Mouse (Mus musculus): ENCODE measurements around the gene Hist1h2aa.
A peak's percentile ranks its signal among the peaks of the same experiment; 100 is the strongest.

The Hist1h2aa gene

GRCm38 (mm10) chr13:23934211-23934520, at the start of gene Hist1h2aa:
Hist1h2aa (plus strand) TSS chr13:23934462.
- DNase-seq = no peak

GRCm38 (mm10) chr13:23885540-23885939, 48.7 kb upstream of the Hist1h2aa start:
- DNase-seq = peak; percentile 6

- no peak for DNase-seq
These were observed 47.1 kb upstream of the Hist1h2aa start for GRCm38 (mm10) chr13:23887026-23887725.

- DNase-seq = no peak
These were observed 45.2 kb upstream of the Hist1h2aa start for GRCm38 (mm10) chr13:23889011-23889605.

- DNase-seq = no peak
These were observed 41.5 kb upstream of the Hist1h2aa start for GRCm38 (mm10) chr13:23892592-23893268.

GRCm38 (mm10) chr13:23893269-23893593, 41.0 kb upstream of the Hist1h2aa start:
- no peak for DNase-seq

GRCm38 (mm10) chr13:23898242-23898641, 36.0 kb upstream of the Hist1h2aa start:
- DNase-seq = peak; percentile 7

- DNase-seq = no peak
These were observed 27.4 kb upstream of the Hist1h2aa start for GRCm38 (mm10) chr13:23906906-23907305.

- no peak for DNase-seq
These were observed 24.1 kb upstream of the Hist1h2aa start for GRCm38 (mm10) chr13:23910121-23910520.

GRCm38 (mm10) chr13:23911335-23911734, 22.9 kb upstream of the Hist1h2aa start:
- no peak for DNase-seq

- no peak for DNase-seq
These were observed 20.4 kb upstream of the Hist1h2aa start for GRCm38 (mm10) chr13:23913791-23914306.

- DNase-seq = no peak
These were observed 19.7 kb upstream of the Hist1h2aa start, which contains the start of gene Slc17a4 for GRCm38 (mm10) chr13:23914376-23915167. Slc17a4 (minus strand) TSS chr13:23915009.

- no peak for DNase-seq
These were observed 18.1 kb upstream of the Hist1h2aa start for GRCm38 (mm10) chr13:23916132-23916531.

GRCm38 (mm10) chr13:23917674-23918073, 16.6 kb upstream of the Hist1h2aa start:
- DNase-seq = no peak

GRCm38 (mm10) chr13:23925792-23926191, 8.5 kb upstream of the Hist1h2aa start:
- no peak for DNase-seq

GRCm38 (mm10) chr13:23928637-23929036, 5.6 kb upstream of the Hist1h2aa start:
- peak; percentile 25 for DNase-seq

- DNase-seq = no peak
These were observed 3.8 kb upstream of the Hist1h2aa start for GRCm38 (mm10) chr13:23930461-23930860.

- DNase-seq = no peak
These were observed 3.4 kb upstream of the Hist1h2aa start for GRCm38 (mm10) chr13:23930904-23931303.

- DNase-seq = no peak
These were observed 646 bp upstream of the Hist1h2aa start, which contains the start of gene Hist1h2ba for GRCm38 (mm10) chr13:23933421-23934210. Hist1h2ba (minus strand) TSS chr13:23934156.

GRCm38 (mm10) chr13:23938699-23939098, 4.4 kb downstream of the Hist1h2aa start:
- DNase-seq = no peak

- DNase-seq = no peak
These were observed 6.0 kb downstream of the Hist1h2aa start for GRCm38 (mm10) chr13:23940291-23940690.

GRCm38 (mm10) chr13:23942861-23943260, 8.6 kb downstream of the Hist1h2aa start:
- no peak for DNase-seq
